Mouse (Mus musculus): ENCODE data around the gene Surf6.
"Not testable (repeated sequence)": the region's sequence is repeated elsewhere in the genome, so short reads cannot be mapped to it uniquely, and the experiment has no call there.

The Surf6 gene

GRCm38 (mm10) chr2:26912253-26912770 lies 9.6 kb upstream of the Surf6 start:
- no peak for DNase-seq

GRCm38 (mm10) chr2:26910994-26911765 lies 8.5 kb upstream of the Surf6 start:
- DNase-seq = no peak

GRCm38 (mm10) chr2:26910124-26910993 lies 7.7 kb upstream of the Surf6 start, which contains the start of the genes Med22 and Rpl7a:
Med22 (minus strand) TSS chr2:26910677.
Rpl7a (plus strand) TSS chr2:26910764.
- DNase-seq = peak; percentile 99 to 100

- DNase-seq = no peak
Measured at GRCm38 (mm10) chr2:26909387-26909784, 6.7 kb upstream of the Surf6 start.

DNA sequence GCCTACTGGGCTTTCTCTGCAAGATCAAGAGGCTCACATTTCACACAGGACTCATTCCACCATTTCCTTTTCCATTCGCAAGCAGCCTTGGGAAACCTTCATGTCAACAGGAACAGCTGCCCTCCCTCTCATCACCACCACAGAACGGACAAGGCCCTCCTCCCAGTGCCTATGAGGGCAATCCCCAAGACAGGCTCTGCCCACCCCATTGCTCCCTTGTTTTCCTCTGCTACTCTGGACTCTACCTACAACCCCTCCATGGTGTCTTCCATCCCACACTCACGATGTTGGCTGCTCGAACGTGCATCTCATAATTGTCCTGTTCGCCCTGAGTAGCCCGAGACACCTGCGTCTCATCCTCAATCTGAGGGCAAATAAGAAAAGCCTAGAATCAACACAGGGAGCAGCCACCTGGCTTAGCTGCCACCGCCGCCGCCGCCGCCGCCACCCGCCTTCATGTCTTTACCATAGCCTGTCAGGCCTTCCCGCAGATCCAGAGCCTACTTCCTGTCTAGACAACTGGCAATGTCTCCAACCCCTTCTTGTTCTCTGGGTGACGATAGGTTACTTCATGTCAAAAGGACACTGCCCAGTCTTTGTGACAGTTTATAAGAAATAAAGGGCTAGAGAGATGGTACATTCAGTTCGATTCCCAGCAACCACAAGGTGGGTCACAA lies 6.2 kb upstream of the Surf6 start:
- no peak for DNase-seq

- DNase-seq = peak in 1 of 2 experiments; percentile 61
Measured at GRCm38 (mm10) chr2:26907109-26907508, 4.4 kb upstream of the Surf6 start.

DNA sequence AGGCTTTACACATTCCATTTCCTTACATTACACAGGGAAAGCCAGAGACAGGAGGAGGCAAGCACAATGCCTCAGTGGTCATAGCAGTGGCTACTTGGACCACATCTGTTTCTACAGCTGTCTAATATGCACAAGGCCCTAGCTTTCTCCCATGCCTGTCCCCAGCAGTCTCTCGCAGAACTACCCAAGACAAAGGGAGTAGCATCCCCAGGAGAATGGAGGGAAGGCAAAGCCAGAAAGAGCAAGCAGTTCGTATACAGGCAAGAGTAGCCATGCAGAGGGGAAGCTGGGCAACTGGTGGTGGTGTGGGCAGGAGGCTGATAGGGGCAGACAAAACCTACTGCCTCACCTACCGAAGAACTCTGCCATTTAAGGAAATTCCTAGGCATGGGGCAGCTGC lies 3.8 kb upstream of the Surf6 start:
- no peak for DNase-seq

DNA sequence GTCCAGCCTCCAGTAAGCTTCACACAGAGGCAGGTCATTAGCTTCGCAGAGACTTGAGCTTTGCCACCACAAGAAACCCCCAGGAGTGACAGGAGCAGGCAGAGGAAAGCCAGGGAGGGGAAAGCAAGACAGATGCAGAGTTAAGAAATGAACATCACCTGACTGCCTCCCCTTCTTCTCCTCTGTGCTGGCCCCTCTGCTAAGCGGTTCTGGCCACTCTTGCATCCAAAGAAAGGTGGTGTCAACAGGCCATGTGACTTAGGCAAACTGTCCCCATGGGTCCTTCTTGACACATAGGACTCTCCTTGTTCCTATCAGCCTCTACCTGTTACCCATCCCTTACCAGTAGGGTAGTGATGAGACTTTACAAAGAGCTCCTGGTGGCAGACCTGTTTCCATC lies 3.3 kb upstream of the Surf6 start:
- DNase-seq = no peak

DNA sequence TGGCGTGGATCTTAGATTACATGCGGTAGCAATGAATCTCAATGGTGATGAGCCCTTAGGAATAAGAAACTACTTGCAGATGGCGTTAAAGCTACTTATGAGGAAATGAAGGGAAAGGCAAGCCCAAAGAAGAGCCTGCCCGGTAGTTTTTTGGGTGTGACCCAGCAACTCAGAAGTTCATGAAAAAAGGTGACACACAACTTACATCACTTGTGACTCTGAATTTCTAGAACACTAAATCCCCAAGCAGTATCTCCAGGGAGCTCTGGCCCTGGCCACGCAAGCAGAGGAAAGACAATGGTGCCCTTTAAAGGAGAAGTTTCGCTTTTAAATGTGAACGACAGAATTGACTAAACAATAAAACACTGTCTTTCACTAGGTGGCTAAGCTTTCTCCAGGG lies 632 bp upstream of the Surf6 start:
- DNase-seq = no peak

- no peak for DNase-seq
Measured at GRCm38 (mm10) chr2:26901834-26902400, 762 bp downstream of the Surf6 start.

DNA sequence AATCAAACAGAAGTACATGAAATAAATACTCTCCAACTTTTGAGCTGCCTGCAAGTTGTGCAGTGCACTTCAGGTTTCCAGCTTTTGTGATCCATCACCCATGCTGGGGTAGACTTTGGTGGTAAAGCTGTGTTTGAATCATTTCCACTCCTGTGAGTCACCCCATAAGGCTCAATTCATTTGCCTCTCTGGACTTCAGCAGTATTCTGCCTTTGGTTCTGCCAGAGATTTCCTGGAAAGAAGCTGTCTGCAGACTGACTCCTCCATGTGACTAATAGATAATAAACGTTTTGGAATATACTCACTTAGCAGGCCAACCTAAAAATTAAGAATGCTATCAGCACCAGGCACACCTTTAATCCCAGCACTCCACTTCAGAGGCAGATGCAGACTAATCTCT lies 1.9 kb downstream of the Surf6 start:
- no peak for DNase-seq

DNA sequence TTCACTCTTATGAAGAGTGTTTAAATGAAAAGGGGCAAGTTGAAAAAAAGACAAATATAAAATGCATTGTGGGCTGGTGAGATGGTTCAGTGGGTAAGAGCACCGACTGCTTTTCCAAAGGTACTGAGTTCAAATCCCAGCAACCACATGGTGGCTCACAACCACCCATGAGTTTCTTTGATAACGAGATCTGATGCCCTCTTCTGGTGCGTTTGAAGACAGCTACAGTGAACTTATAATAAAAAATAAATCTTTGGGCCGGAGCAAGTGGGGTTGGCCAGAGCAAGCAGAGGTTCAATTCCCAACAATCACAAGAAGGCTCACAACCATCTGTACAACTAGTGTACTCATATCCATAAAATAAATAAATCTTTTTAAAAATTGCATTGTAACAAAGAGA lies 6.8 kb downstream of the Surf6 start:
- DNase-seq = no peak

- not testable (repeated sequence) for DNase-seq
Measured at GRCm38 (mm10) chr2:26886170-26886569, 16.5 kb downstream of the Surf6 start.

DNA sequence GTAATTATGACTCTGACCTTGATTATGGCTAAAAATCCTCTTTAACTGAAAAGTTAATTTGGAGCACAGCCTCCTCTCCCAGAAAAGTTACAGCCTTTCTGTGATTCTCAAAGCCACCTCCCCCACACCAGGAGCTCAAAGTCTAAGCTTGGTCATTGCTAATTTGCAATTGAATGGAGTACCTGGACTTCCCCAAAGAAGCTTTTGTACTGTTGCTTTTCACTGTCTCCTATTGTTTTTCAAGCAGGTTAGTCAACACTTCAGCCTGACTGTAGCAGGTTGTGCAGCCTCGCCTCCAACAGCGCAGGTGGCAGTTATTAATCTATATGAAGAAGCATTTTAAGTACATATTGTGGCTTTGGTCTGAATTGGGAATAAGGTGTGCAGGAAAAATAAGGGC lies 17.1 kb downstream of the Surf6 start:
- not testable (repeated sequence) for DNase-seq

GRCm38 (mm10) chr2:26878571-26878970 lies 24.1 kb downstream of the Surf6 start:
- DNase-seq = no peak

DNA sequence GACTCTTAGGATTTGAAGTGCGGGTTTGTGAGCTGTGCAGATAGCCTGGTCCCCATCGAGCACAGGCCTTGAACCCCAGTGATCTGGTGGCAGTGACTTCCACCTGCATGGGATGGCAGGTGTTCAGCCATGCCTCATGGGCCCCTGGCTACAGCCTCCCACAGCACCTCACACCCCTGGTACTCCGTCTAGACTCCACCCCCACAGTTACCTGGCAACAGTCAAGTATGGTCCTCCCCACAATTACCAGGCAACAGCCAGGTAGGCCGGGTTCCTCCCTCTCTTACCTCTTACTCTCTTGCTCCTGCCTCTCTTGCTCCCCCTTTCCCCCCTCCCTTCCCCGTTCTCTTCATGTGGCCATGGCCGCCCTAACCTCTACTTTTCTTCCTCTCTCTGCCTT lies 32.0 kb downstream of the Surf6 start:
- no peak for DNase-seq

DNA sequence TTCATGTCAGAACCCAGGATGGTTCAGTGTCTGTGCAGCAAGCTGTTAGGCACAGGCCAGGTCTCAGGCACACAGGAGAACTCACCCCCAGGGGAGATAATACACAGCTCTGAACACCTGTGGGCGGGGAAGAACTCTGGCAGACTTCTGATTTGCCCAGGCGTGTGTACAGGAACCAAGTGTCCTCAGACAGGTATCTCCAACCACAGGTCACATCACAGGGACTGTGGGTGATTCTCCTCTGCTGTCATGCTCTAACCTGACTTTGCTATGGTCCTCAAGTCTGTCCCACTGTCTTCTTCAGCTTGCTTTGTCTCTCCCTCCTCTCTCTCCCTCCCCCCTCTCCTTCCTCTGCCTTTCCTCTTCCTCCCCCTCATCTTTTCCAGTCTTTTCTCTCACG lies 37.8 kb downstream of the Surf6 start, which contains the start of gene Abo:
Gene Abo, minus strand, starts transcription at position 101 of the 400 bp plus-strand sequence.
- DNase-seq = no peak

GRCm38 (mm10) chr2:26862856-26863255 lies 39.8 kb downstream of the Surf6 start:
- no peak for DNase-seq

- DNase-seq = peak; percentile 29 to 40
Measured at GRCm38 (mm10) chr2:26847706-26848105, 55.0 kb downstream of the Surf6 start.
